Mouse (Mus musculus) cerebellum, postnatal 4 days (tissue): ENCODE data around the gene Capn15.

Experiments
- DNase-seq, 2 experiments: peaks; one replicate each; pipeline ENCODE4 v3.0.0; 2022; ENCODE audit warnings: low spot score in 2 of 2, mixed read lengths in 1 of 2

Gene Capn15

DNA sequence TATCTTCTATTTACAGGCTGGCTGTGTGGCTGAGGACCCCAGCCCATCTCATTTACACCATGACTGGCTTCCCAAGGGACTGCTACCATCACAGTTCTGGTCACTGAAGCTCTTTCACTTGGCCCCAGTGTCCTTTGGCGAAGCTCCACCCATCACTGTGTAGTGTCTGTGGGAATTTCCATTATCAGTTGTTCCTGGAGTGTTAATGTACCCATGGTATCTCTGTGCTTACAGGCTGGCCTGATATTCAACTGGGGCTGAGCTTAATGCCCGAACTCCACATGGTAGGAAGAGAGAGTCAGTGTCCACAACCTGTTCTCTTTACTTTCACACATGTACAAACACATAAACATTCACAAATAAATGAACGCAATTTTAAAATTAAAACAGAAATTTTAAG is 7.9 kb upstream of the Capn15 start:
- no peak for DNase-seq

DNA sequence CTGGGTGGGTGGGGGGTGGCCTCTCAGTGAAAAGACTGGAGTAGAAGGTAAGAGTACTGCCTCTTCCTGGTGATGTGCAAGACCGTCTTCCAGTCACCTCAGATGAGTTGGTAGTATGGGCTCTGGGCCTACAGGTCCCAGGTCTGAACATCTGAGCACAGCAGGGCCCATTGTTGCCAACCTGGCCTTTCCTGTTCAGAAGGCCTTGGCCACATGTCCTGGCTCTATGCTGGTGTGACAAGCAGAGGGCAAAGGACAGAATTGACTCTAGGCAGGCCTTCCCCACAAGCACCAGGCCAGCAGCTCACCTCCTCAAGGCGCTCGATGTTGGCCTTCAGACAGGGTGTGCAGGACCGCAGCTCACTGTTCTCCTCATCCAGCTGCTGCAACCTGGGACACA is 6.7 kb upstream of the Capn15 start:
- no peak for DNase-seq

DNA sequence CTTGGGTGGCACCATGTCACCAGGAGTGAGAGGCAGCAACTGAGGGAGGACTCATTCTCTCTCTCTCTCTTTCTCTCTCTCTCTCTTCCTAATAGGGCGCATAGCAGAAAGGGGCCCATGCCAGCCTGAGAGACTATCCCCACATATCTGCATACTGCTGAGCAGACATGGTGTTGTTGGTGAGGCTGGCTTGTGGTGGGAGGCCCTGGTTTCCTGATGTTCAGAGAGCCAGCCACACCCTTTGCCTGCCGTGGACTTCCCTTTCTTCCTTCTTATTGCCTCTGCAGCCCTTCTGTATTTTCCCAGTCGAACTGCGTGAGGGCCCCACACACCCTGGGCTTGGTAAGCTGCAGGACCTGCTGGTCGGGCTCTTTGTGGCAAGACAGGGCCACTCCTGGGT is 4.7 kb upstream of the Capn15 start:
- DNase-seq = no peak

DNA sequence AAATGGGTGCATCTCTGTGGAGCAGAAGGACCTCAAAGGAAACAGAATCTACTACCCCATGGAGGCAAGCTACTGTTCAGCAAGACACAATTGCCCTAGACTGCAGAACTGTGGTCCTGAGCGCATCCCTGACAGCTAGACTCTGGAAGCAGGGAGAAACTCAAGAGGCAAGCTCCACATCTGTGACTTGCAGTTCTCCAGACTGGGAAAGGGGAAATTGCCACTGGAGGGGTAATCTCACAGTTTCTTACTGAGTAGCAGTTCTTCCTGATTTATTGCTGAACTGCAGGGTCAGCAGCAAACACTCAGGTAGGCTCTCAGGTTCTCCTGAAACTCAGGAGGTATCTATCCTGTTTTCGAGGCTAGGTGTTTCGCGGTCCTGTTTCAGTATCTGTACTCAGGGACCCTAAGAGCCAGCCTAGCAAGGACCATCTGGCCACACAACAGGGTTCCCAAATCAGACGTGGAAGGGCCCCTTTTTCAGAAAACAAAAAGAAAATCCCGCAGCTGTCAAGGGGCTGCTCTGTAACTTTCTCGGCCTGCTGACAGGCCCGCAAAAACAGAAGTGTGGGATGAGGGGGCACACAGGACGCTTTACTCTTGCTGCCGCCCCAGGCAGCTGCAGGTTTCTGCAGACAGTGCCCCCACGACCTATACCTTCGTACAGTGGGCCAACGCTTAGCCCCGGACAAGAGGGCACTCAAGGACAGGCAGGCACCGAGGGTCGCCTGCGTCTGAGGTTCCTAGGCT is 865 bp downstream of the Capn15 start:
- no peak for DNase-seq

DNA sequence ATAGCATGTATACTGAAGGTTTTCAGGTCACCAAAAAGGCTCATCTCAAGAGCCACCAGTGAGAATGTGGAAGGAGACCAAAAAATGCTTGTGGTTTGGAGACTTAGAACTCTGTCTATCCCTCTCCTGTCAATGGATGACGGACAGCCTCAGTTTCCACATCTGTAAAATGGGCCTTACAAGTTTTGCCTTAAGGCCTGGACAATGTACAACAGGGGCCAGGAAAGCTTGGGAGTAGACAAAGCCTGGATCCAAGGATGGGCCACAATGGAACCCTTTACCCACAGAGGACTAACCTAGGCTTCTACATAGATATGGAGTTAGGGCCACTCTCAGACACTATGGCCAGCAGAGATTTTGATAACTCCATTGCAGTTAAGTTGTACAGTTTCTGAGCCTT is 1.5 kb downstream of the Capn15 start:
- DNase-seq = no peak

DNA sequence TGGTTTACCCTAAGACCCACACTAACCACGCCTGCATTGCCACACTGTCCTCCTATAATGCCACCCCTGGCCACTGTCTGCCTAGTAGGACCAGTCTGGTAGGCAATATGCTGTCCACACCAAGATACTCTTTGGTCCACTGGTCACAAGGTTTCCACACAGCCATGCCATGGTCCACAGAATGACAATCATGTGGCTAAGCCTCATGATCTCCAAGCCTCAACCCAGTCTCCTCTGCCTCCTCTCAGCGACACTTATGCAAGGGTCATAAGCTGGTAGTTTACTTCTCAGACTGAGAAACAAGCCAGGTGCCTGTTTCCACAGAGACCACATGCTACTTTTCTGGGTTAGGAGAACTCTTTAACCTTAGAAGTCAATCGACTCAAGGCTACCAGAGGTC is 2.7 kb downstream of the Capn15 start:
- DNase-seq = no peak

DNA sequence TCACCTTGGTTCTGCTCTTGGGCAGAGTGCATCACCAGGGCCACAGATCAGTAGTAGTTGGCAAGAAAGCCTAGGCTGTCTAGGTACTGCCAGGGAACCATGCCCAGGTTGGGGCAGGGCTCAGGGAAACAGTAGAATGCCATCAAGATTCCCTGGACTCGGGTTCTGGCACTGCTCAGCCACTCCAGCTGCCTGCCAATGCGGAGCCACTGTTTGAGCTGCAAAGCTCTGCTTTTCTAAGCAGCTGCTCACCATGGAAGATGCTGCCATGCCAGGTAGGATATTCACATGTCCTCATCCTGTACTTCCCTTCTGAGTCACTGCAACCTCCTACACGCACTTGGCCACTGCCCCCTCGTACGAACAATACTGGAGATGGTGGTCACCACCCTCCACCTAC is 4.7 kb downstream of the Capn15 start:
- DNase-seq = peak in 1 of 2 experiments; percentile 38

DNA sequence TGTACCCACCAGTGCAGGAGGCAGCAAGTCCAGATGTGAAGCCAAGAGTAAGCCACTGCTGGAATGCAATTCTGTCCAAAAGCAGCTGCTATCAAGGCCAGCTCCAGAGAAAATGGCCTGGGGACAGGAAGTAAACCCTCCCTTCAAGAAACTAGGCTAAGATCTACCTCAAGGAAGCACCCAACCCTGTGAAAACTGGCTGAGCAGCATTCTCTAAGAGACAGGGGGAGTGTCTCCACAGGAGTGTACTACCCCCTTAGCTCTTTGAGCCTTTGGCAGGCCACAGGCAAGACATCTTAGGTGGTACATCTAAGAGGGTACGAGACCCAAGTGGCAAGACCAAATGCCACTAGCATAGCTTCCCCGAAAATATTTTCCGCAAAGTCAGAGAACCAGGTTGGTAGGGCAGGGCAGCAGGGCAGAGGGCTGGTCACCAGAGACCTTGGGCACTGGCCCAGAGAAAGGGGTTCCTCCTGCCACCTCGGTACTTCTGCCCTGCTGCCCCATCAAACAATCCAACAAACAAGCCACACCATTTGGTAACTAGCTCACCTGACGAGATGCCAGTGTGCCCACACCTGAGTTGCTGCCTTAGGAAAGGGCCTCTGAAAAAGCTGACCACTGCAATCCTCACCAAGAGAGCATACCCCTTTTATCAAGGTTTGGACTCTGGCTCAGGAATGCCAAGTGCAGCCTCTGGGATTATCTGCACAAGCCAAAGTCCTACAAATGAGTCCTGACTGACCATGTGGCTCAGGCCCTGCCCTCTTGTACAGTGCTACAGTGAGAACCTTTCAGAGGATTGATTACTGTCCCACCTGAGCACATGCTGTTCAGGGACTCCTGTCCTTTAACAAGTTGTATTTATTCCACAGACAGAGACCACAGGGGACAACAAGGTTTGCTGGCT is 5.5 kb downstream of the Capn15 start:
- DNase-seq = no peak

DNA sequence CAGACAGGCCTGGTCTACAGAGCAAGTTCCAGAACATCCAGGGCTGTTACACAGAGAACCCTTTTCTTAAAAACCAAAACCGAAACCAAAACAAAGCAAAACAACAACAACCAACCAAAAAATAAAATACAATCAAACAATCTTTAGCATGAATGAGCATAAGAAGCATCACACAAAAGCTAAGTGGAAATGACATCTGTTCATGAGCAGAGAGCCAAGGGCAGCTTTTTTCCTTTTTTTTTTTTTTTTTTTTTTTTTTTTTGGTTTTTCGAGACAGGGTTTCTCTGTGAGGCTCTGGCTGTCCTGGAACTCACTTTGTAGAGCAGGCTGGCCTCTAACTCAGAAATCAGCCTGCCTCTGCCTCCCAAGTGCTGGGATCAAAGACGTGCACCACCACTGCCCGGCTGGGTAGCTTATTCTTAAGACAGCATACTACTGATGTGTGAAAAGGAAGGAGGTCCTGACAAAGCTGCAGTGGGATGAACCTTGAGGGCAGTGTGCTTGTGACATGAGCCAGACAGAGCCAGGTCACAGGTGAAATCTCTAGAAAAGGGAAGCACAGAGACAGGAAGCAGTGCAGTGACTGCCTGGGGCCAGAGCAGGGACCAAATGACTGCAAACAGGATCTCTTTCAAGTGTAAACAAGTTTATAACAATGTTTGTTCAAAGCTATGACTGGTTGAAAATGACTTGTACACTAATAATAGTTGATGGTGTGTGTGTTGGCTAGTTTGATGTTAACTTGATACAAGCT is 14.5 kb downstream of the Capn15 start:
- no peak for DNase-seq

DNA sequence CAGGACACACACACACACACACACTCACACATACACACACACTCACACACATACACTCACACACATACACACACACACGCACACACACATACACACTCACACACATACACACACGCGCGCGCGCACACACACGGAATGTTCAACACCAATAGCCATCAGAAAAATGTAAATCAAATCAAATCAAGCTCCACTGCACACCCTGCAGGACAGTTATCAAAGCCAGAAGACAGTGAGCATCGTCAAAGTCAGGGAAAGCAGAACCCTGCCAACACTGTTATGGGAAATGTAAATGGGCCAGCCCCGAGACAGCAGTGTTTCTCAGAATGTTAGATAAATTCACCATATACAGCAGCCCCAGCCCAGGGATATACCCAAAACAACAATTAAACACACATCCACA is 15.1 kb downstream of the Capn15 start:
- peak in 1 of 2 experiments; percentile 45 for DNase-seq

DNA sequence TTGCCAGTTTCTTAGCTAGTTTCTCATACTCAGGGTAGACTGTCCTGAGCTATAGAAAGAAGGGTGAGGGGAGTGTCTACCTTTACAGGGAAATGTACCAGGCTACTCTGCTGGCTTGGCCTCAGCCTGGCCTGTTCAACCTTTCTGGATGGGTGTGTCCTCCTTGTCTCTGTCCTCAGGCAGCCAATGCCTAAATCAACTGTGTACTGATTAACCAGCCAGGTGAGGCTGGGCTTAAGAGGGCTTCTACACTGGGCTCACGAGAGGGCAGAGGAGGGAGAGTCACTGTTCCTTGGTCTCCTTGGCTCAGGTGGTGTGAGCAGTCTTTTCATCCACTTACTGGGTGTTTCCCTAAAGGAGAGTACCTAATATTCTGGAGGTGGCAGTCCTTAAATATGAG is 17.4 kb downstream of the Capn15 start:
- DNase-seq = no peak

DNA sequence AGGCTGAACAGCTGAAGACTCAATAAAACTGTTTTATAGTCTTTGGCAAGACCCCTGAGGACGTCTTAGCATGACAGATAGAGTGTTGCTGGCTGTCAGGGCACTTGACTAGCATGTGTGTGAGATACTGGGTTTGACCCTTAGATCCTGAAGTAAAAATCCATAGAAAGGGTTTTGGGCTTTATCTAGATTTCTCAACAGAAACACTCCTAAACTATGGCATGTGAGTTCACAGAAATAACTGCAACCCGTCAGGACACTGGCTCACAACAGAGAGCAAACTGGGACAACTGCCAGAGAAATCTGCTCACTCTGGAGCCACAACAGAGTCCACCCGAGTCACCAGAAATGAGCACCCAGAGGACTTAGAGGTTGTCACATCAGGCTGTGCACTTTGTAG is 17.9 kb downstream of the Capn15 start:
- no peak for DNase-seq

DNA sequence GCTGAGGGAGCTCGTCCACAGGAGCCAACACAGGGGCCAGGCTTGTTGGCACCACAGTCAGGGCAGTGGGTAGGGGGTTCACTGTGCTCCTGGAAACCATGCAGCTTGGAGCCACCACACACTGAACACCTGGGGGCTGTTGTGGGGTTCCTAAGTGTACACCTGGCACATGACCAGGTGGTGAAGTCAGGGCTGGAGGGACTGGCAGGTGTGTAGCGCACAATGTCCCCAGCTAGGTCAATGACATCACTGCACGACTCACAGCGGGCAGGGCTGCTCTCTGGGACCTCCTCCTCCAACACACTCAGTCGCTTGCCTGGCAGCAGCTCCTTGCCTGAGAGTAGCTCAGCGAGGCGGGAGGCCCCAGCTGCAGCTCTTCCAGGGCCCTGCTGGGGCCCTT is 21.3 kb downstream of the Capn15 start:
- no peak for DNase-seq

DNA sequence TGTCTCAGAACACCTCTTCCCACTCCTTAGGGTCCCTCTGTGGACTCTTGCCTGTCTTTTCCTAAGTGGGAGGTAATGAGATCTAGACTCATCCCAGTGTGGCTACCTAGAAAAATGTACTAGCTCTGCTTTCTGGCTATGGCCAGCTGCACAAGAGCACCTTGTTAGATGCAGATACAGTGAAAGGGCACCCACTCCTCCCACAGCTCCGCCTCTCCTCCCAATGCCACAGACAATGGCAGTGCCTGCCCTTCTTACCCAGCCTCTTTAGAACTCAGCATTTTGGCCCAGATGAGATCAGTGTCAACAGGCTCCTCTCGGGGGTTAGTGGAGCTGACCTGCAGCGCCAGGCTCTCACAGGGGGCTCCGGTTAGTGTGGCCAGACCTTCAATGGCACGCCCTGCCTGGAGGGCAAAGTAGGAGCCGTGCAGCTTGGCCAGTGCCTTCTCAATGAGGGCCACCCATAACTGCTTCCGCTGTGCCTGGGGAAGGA is 23.1 kb downstream of the Capn15 start:
- DNase-seq = no peak

DNA sequence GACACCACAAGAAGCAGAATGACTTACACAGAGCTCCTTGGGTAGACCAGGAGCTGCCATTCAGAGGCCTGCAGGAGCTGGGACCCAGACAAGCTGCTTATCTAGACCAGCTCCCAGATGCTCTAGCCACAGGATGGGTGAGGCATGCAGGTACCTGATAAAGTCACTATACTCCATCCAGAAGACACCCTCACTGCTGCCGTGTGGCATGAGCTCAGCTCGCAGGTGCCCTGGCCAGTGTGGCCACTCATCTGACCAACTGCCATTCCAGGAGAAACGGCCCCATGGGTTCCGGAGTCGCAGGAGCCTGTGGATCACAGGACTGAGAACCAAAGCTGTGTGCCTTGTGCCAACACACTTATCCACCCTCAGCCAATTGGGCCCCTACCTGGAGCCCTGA is 24.0 kb downstream of the Capn15 start:
- no peak for DNase-seq

DNA sequence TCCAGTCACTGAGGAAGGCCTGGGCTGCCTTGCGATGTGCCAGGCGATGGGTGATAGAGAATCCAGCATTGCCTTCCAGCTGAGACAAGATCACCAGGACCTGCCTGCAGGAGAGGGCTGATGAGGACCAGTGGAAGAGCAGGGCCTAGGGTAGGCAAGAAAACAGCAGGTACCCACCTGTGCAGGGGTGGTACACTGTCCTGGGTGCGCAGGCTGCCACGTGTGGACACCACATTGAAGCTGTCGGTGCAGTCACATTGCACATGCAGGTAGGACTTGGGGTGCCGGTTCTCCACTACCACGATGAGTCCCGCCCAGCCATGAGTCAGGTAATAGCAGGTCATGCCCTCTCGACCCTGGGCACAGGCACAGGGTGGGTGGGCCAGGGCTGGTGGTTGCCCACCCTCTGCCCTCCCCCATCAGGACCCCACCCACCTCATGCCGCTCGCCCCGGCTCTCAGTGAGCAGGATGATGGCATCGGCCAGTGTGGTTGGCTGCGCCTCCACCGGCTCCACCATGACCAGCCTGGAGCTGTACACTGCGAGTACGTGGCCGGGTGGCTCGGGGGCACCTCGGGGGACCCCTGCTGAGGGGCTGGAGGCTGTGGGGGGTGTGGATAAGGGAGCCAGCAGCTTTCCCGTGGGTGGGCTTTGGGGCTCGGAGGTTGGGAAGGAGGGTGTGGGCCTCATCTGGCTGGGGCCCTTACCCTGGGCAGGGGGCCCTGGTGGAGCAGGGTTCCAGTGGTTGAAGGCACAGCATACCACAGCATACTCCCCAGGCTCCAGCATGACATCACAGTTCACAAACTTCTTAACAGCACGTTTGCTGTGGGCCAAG is 25.7 kb downstream of the Capn15 start:
- DNase-seq = no peak

DNA sequence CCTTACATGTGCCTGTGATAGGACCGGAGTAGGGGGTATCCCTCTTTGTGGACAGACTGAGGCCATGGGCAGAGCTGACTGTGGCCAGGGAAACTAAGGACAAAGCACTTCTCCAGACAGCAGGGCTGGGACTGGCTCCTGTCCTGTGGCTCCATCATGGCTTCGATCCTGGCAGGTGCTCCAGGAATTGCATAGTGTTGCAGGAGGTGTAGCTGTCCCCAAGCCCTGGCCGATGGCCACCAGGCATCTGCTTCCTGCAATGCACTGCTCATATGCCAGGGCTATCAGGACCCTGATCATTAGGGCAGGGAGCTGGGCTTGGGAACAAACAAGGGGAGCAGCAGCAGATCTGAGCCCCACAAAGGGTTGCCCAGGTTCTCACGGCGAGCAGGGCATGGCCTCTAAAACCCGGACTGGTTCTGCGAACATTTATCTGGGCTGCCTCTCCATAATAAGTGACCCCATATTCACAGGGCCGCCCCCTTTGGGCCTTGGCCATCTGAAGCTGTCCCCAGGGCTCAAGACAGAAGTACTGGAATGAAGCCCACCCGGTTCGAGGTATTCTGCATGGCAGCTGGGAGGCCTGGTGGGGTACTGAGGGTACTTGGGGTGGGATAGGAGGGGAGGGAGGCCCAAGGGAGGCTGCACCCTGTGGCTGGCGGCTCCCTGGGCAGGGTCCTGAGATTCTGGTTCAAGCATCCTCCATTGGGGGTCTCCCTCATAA is 26.7 kb downstream of the Capn15 start:
- DNase-seq = no peak

DNA sequence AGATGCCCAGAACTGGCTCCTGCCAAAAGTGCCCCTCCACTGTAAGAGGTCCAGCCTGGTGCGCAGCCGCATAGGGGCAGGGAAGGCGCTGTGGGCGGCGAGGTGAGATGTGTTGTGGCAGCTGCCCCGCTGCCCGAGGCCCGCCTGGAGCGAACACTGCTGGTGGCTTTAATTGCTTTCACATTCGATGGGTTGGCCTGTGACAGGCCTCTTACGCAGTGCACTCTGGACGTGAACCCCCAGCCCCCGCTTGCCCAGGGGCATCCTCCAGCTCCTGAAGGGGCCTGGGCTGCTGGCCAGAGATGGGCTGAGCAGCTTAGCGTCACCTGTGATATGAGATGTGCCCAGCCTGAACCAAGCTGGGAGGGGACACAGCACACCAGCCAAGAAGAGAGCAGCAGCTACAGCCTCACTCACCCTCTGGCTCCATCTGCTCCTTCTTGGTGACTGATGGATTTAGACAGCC is 28.0 kb downstream of the Capn15 start:
- DNase-seq = peak in 1 of 2 experiments; percentile 72

DNA sequence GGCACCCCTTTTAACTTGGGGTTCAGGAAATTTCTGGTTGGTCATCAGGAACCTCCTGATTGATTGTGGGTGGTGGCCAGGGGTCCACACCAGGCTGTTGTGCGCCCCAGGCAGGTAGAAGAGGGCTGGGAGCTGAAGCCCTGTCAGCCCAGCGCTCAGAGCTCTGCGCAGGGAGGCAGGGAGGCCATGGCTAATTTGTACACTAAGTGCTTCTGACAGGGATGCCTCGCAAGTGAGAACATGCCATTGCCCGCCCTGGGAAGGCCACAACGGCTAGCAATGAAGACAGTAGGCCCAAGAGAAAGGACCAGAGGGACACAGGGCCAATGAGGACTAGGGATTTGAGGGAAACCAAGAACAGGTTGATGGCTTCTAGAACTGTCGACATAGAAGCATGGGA is 29.0 kb downstream of the Capn15 start:
- DNase-seq = no peak

DNA sequence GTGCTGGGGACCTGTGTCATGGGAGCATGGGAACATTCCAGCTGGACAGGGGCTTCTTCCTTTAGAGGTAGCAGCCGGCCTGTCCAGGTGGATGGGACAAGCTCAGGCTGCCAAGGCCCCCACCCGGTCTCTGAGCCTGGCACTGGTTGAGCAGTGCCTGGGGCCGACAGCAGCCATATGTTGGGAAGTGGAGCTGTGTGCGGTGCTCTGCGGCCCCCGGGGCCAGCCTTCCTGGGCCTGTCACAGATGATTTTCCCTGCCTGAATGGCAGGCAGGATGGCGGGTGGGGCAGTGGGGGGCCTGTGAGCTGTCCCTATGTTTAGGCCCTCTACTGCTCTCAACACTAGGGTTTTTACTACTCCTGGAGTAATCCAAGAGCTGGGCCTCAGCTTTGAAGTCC is 29.4 kb downstream of the Capn15 start:
- peak in 1 of 2 experiments; percentile 68 for DNase-seq
